Comparison of ENCODE assay signal across 8 mouse cellular contexts in genomic region chr10:83116889-83117288, GRCm38 (mm10).
DNase-seq lines count a peak whose midpoint lies in the region; ATAC-seq and TF ChIP-seq lines count a peak whose summit lies in the region.

No protein-coding gene starts in this region.

- H3K27ac ChIP-seq in embryonic facial prominence, embryonic 14.5 days (replicated peaks; ENCODE audit: low read depth, low read length), result no peak overlapping the region
- no peak overlapping the region for H3K27ac ChIP-seq in embryonic facial prominence, embryonic 10.5 days (replicated peaks)
- peak overlapping the region; percentile 47; the same call in 1 of the 2 replicates for H3K27ac ChIP-seq in layer of hippocampus, adult 2 months
- no peak overlapping the region for H3K27ac ChIP-seq in liver, embryonic 14.5 days

- peak; percentile 22; the same call in 1 of the 2 replicates for ATAC-seq in embryonic facial prominence, embryonic 14.5 days (ENCODE audit: low read depth)
- peak; percentile 57; the same call in 1 of the 2 replicates for ATAC-seq in liver, embryonic 14.5 days (ENCODE audit: insufficient read depth)
- ATAC-seq in megakaryocyte progenitor cell, adult 5-6 weeks (replicated peaks; ENCODE audit: poor library complexity), result no peak

- 32% methylated on average over 11 of the region's 11 CpGs for whole genome bisulfite sequencing in embryonic facial prominence, embryonic 14.5 days
- 69% methylated on average over 11 of the region's 11 CpGs for WGBS in embryonic facial prominence, embryonic 10.5 days
- WGBS in liver, embryonic 14.5 days (ENCODE audit: insufficient replicate concordance), result 30% methylated on average over 11 of the region's 11 CpGs

- no peak overlapping the region for H3K4me2 ChIP-seq in embryonic facial prominence, embryonic 14.5 days (ENCODE audit: low read depth, low read length)
- peak overlapping the region; percentile 13; the same call in 1 of the 2 replicates for H3K4me2 ChIP-seq in liver, embryonic 14.5 days (ENCODE audit: low read depth)

- DNase-seq in embryonic facial prominence, embryonic 14.5 days (ENCODE audit: low spot score), result peak; percentile 90
- no peak for DNase-seq in embryonic facial prominence, embryonic 10.5 days (ENCODE audit: low spot score)
- no peak for DNase-seq in layer of hippocampus, adult 2 months (ENCODE audit: low spot score in 2 of 2)
- no peak for DNase-seq in layer of hippocampus, adult 9-11 months
- peak; percentile 59 to 66 for DNase-seq in adrenal gland, postnatal 36 days
- no peak for DNase-seq in liver, embryonic 14.5 days (ENCODE audit: low read depth in 3 of 3, low spot score in 3 of 3)
- DNase-seq in cerebellum, adult 11 months, result no peak

- no peak for TF ChIP-seq CTCF in layer of hippocampus, adult 2 months (conservative IDR thresholded peaks at IDR 0.05)
- TF ChIP-seq CTCF in liver, embryonic 14.5 days (IDR thresholded peaks at IDR 0.05; ENCODE audit: low read depth), result no peak

- no peak overlapping the region for H3K4me3 ChIP-seq in embryonic facial prominence, embryonic 14.5 days (ENCODE audit: low read depth, low read length)
- no peak overlapping the region for H3K4me3 ChIP-seq in embryonic facial prominence, embryonic 10.5 days
- H3K4me3 ChIP-seq in layer of hippocampus, adult 2 months, result no peak overlapping the region
- no peak overlapping the region; a peak in 1 of 4 replicates for H3K4me3 ChIP-seq in liver, embryonic 14.5 days (ENCODE audit: insufficient read depth in 1 of 2, low read depth in 2 of 2, low read length in 2 of 2)

- no peak for TF ChIP-seq EP300 in liver, embryonic 14.5 days (IDR thresholded peaks at IDR 0.05; ENCODE audit: low read depth)

- no peaks in the 10 kb centered on the region for H3K36me3 ChIP-seq in embryonic facial prominence, embryonic 14.5 days (ENCODE audit: control insufficient read depth, insufficient read depth, low read length)
- no peaks in the 10 kb centered on the region for H3K36me3 ChIP-seq in embryonic facial prominence, embryonic 10.5 days (replicated peaks)
- no peaks in the 10 kb centered on the region for H3K36me3 ChIP-seq in liver, embryonic 14.5 days (replicated peaks; ENCODE audit: control insufficient read depth, insufficient read depth, low read depth)

- H3K27me3 ChIP-seq in embryonic facial prominence, embryonic 14.5 days (replicated peaks; ENCODE audit: control insufficient read depth, insufficient read depth, low read length), result no peaks in the 10 kb centered on the region
- H3K27me3 ChIP-seq in embryonic facial prominence, embryonic 10.5 days (replicated peaks; ENCODE audit: low read depth, poor library complexity, severe bottlenecking), result 0 out of 2 replicates have a peak, but pooled peaks cover 3% of the 10 kb centered on the region
- H3K27me3 ChIP-seq in liver, embryonic 14.5 days (ENCODE audit: control insufficient read depth, insufficient read depth, low read length), result no peaks in the 10 kb centered on the region

- H3K9me3 ChIP-seq in embryonic facial prominence, embryonic 14.5 days (ENCODE audit: control insufficient read depth, low read length), result no peaks in the 10 kb centered on the region
- no peaks in the 10 kb centered on the region for H3K9me3 ChIP-seq in embryonic facial prominence, embryonic 10.5 days
- H3K9me3 ChIP-seq in liver, embryonic 14.5 days (ENCODE audit: control insufficient read depth, low read length), result no peaks in the 10 kb centered on the region

- H3K9ac ChIP-seq in embryonic facial prominence, embryonic 14.5 days (ENCODE audit: low read depth, low read length), result no peak overlapping the region
- no peak overlapping the region for H3K9ac ChIP-seq in liver, embryonic 14.5 days (replicated peaks)

- peaks cover 9% of the 10 kb centered on the region; the same call in 1 of the 2 replicates for H3K4me1 ChIP-seq in embryonic facial prominence, embryonic 14.5 days (ENCODE audit: control insufficient read depth, insufficient read depth, low read length)
- H3K4me1 ChIP-seq in embryonic facial prominence, embryonic 10.5 days, result peaks cover 31% of the 10 kb centered on the region
- H3K4me1 ChIP-seq in liver, embryonic 14.5 days (replicated peaks; ENCODE audit: control insufficient read depth in 2 of 2, insufficient read depth in 2 of 2, low read length in 1 of 2), result peaks cover 0 to 15% of the 10 kb centered on the region in 2 experiments; a peak in 3 of 4 replicates

Comparison
In these comparisons a context has a peak if more than half of its experiments do, and no peak if none do; other contexts are left out.
1. DNase-seq: peak in embryonic facial prominence, embryonic 14.5 days (single experiment) and adrenal gland, postnatal 36 days (2 of 2); none in embryonic facial prominence, embryonic 10.5 days (single experiment), layer of hippocampus, adult 2 months (0 of 2), layer of hippocampus, adult 9-11 months (single experiment), liver, embryonic 14.5 days (0 of 3) and cerebellum, adult 11 months (single experiment).